Mouse (Mus musculus): ENCODE measurements at regions not wholly inside any gene's neighbourhood (a gene's known extent, or its start where the extent isn't known, plus 50 kb on each side); places are given as distances from the start of the nearest gene placed in this dataset.

DNA sequence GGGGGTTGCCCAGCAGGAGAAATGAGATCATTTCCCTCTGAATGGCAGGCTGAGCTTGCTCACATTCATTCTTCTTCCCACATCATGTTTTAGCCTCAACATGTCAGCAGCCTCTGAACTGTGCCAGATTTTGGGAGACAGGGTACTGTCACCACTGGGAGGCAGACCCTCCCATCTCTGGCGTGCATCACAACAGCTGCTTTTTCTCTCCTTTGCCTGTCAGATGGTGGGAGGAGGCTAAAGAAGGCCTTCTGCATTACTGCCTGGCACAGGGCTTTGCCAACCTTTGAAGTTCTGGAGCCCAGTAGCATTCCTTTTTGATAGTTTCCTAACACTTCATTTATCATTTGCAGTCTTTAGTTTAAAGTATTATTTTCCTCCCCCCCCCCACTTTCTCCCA lies 148.0 kb upstream of the Cldn34b3 start:
- TF ChIP-seq POLR2A (IDR thresholded peaks at IDR 0.05; ENCODE audit: borderline replicate concordance, extremely low read depth, insufficient read depth, insufficient read length, poor library complexity, severe bottlenecking) = no peak
- no peak for TF ChIP-seq CTCF (IDR thresholded peaks at IDR 0.05; ENCODE audit: borderline replicate concordance, extremely low read depth, insufficient read depth, insufficient read length)
